Mouse (Mus musculus) left cerebral cortex, adult 2 months (tissue): ENCODE measurements at regions not wholly inside any gene's neighbourhood (a gene's known extent, or its start where the extent isn't known, plus 50 kb on each side); places are given as distances from the start of the nearest gene placed in this dataset.
"Not testable (repeated sequence)": the region's sequence is repeated elsewhere in the genome, so short reads cannot be mapped to it uniquely, and the experiment has no call there.

Experiments
- DNase-seq, 2 experiments: peaks; one replicate each; pipeline ENCODE4 v3.0.0; 2021 to 2022; ENCODE audit warnings: low spot score in 2 of 2, mixed read lengths in 1 of 2; ENCODE audit errors: extremely low spot score in 1 of 2
- H3K27ac ChIP-seq: fragments of 200-600 bp; 2 replicates; pipeline ENCODE4 v1.8.1; 2022
- H3K4me3 ChIP-seq: fragments of 200-600 bp; 2 replicates; pipeline ENCODE4 v1.8.1; 2022
- CTCF ChIP-seq: fragments of 200-600 bp; IDR thresholded peaks from 2 replicates; pipeline ENCODE4 v1.8.1; 2022; ENCODE audit warnings: antibody characterized with exemption, mild to moderate bottlenecking, moderate library complexity
- intact Hi-C: fragments of 180-260 bp; cut with DNase I; formaldehyde crosslinking; loops from one replicate; pipeline ENCODE4 v1.15.1; 2025
- microRNA-seq, 2 experiments: library from miRNA; unstranded; fragments of <30 nt; microRNA quantifications; one replicate each; pipeline ENCODE4 v1.2.0; 2021

GRCm38 (mm10) chr6:69516226-69516625 lies 1275.8 kb downstream of the Rpia start:
- DNase-seq, H3K4me3 ChIP-seq, intact Hi-C loops, H3K27ac ChIP-seq: not testable (repeated sequence)

GRCm38 (mm10) chr6:69507995-69508394 lies 1284.0 kb downstream of the Rpia start:
- DNase-seq, result no peak
- Histone ChIP-seq H3K27ac (no peak overlapping the region), H3K4me3 (no peak overlapping the region)
- intact Hi-C loops, result no loop called here
- TF ChIP-seq CTCF, result peak; percentile 1

- DNase-seq, H3K27ac ChIP-seq, intact Hi-C loops, H3K4me3 ChIP-seq: not testable (repeated sequence)
Measured at GRCm38 (mm10) chr6:69500056-69500455, 1292.0 kb downstream of the Rpia start.

Small RNA genes lying in the stretch of these regions (microRNA-seq; reads per million reads assigned to microRNA genes)
- gene Gm47304, result 0 reads per million in 2 experiments
